Mouse (Mus musculus) heart, embryonic 11.5 days (tissue): Measurements from ENCODE around the gene Gdf15. TPM values are rescaled to one million over a fixed set of nuclear protein-coding genes. Genes with fewer than 3 reads are reported as not detected.

Experiments used
- ATAC-seq: fragments of 200-750 bp; cut with Nextera tagmentation; replicated peaks from 2 replicates; pipeline ENCODE4 v1.8.0; 2017; ENCODE audit warnings: moderate library complexity; ENCODE audit not compliant: insufficient number of reproducible peaks, low FRiP score, low TSS enrichment
- H3K27ac ChIP-seq: fragments of 300-500 bp; sonication (generic); 2 replicates; pipeline ENCODE4 v1.5.1; 2014; ENCODE audit warnings: mild to moderate bottlenecking, low read depth, low read length
- H3K27me3 ChIP-seq: fragments of 300-500 bp; sonication (generic); 2 replicates; pipeline ENCODE4 v1.6.1; 2014; ENCODE audit warnings: mild to moderate bottlenecking, low read length, mixed read lengths; ENCODE audit not compliant: control insufficient read depth, insufficient read depth
- H3K36me3 ChIP-seq: fragments of 300-500 bp; sonication (generic); 2 replicates; pipeline ENCODE4 v1.6.1; 2014; ENCODE audit warnings: mild to moderate bottlenecking, low read length, moderate library complexity, mixed read lengths; ENCODE audit not compliant: control insufficient read depth, insufficient read depth
- H3K4me1 ChIP-seq: fragments of 300-500 bp; sonication (generic); 2 replicates; pipeline ENCODE4 v1.6.1; 2014; ENCODE audit warnings: low read length; ENCODE audit not compliant: control insufficient read depth, insufficient read depth
- H3K4me2 ChIP-seq: fragments of 300-500 bp; sonication (generic); 2 replicates; pipeline ENCODE4 v1.6.1; 2014; ENCODE audit warnings: mild to moderate bottlenecking, moderate library complexity
- H3K4me3 ChIP-seq: fragments of 300-500 bp; sonication (generic); 2 replicates; pipeline ENCODE4 v1.5.1; 2014; ENCODE audit warnings: low read depth, low read length
- H3K9ac ChIP-seq: fragments of 300-500 bp; sonication (generic); 2 replicates; pipeline ENCODE4 v1.6.1; 2014; ENCODE audit warnings: mild to moderate bottlenecking, low read depth, low read length, moderate library complexity
- H3K9me3 ChIP-seq: fragments of 300-500 bp; sonication (generic); replicated peaks from 2 replicates; pipeline ENCODE4 v1.6.1; 2016; ENCODE audit warnings: low read length; ENCODE audit not compliant: control insufficient read depth
- WGBS: fragments of 180-500 bp; shearing (Covaris S2); extraction: QIAGEN DNeasy Blood & Tissue Kit; methylation state at CpG from one replicate; pipeline ENCODE4 v1.1.7; 2014; ENCODE audit not compliant: insufficient replicate concordance; 5-methylcytosine and 5-hydroxymethylcytosine counted together
- polyA plus RNA-seq: library from polyadenylated mRNA; unstranded; fragments of >200 nt; fragmentation: Nextera tagmentation; extraction: Ambion mirVana; gene quantifications from 2 replicates; pipeline ENCODE4 v1.2.1, GENCODE M21; 2014

Gene Gdf15
- 0.26 and 0.37 TPM in 2 replicates for polyA plus RNA-seq

GRCm38 (mm10) chr8:70632346-70632892, at the start of gene Gdf15:
Gdf15 (minus strand) TSS chr8:70632456.
- H3K27me3 ChIP-seq: peaks cover 13% of the 10 kb centered on the region
- ATAC-seq: no peak
- peaks cover 34% of the 10 kb centered on the region for H3K4me1 ChIP-seq
- H3K9me3 ChIP-seq: no peaks in the 10 kb centered on the region
- no peak within 1 kb of the TSS for H3K27ac ChIP-seq
- WGBS: 73% methylated on average over 6 of the region's 6 CpGs
- no peaks in the 10 kb centered on the region for H3K36me3 ChIP-seq
- H3K4me2 ChIP-seq: peak within 1 kb of the TSS; percentile 31
- 0 out of 2 replicates have a peak within 1 kb of the TSS, but pooled peaks have one; percentile 34 for H3K9ac ChIP-seq
- H3K4me3 ChIP-seq: 0 out of 2 replicates have a peak within 1 kb of the TSS, but pooled peaks have one; percentile 5

GRCm38 (mm10) chr8:70681410-70681809, 49.2 kb upstream of the Gdf15 start:
- Histone ChIP-seq H3K4me1 (peaks cover 14% of the 10 kb centered on the region), H3K9ac (no peak overlapping the region), H3K4me3 (no peak overlapping the region), H3K36me3 (peaks cover 12% of the 10 kb centered on the region), H3K27ac (no peak overlapping the region; the same call in 1 of the 2 replicates), H3K9me3 (no peaks in the 10 kb centered on the region), H3K27me3 (no peaks in the 10 kb centered on the region), H3K4me2 (no peak overlapping the region)
- no peak for ATAC-seq
- 67% methylated on average over 3 of the region's 3 CpGs for WGBS

GRCm38 (mm10) chr8:70680039-70680438, 47.8 kb upstream of the Gdf15 start:
- H3K27me3 ChIP-seq: no peaks in the 10 kb centered on the region
- peaks cover 17% of the 10 kb centered on the region for H3K4me1 ChIP-seq
- H3K27ac ChIP-seq: no peak overlapping the region
- 85% methylated on average over 3 of the region's 3 CpGs for WGBS
- H3K36me3 ChIP-seq: peaks cover 12% of the 10 kb centered on the region
- H3K4me3 ChIP-seq: no peak overlapping the region
- no peaks in the 10 kb centered on the region for H3K9me3 ChIP-seq
- no peak for ATAC-seq
- H3K4me2 ChIP-seq: no peak overlapping the region
- no peak overlapping the region for H3K9ac ChIP-seq

- no peak for ATAC-seq
- no peaks in the 10 kb centered on the region for H3K27me3 ChIP-seq
- 92% methylated on average over 4 of the region's 4 CpGs for WGBS
- H3K4me1 ChIP-seq: peaks cover 23% of the 10 kb centered on the region
- no peak overlapping the region for H3K4me3 ChIP-seq
- H3K4me2 ChIP-seq: no peak overlapping the region
- H3K9ac ChIP-seq: peak overlapping the region; percentile 22; the same call in 1 of the 2 replicates
- H3K9me3 ChIP-seq: no peaks in the 10 kb centered on the region
- peaks cover 12% of the 10 kb centered on the region for H3K36me3 ChIP-seq
- no peak overlapping the region for H3K27ac ChIP-seq
These were observed 47.1 kb upstream of the Gdf15 start for GRCm38 (mm10) chr8:70679404-70679803.

- Histone ChIP-seq H3K4me2 (no peak overlapping the region), H3K4me3 (no peak overlapping the region), H3K27ac (no peak overlapping the region), H3K9ac (no peak overlapping the region), H3K27me3 (no peaks in the 10 kb centered on the region), H3K4me1 (peaks cover 29% of the 10 kb centered on the region), H3K9me3 (no peaks in the 10 kb centered on the region), H3K36me3 (peaks cover 12% of the 10 kb centered on the region)
- ATAC-seq: no peak
These were observed 46.4 kb upstream of the Gdf15 start for GRCm38 (mm10) chr8:70678679-70679078.

GRCm38 (mm10) chr8:70677451-70678080, 45.3 kb upstream of the Gdf15 start:
- Histone ChIP-seq H3K27ac (no peak overlapping the region), H3K4me3 (no peak overlapping the region), H3K9ac (no peak overlapping the region), H3K4me2 (no peak overlapping the region), H3K27me3 (no peaks in the 10 kb centered on the region), H3K4me1 (peaks cover 26% of the 10 kb centered on the region), H3K36me3 (peaks cover 12% of the 10 kb centered on the region), H3K9me3 (no peaks in the 10 kb centered on the region)
- WGBS: 90% methylated on average over 15 of the region's 15 CpGs
- no peak for ATAC-seq

GRCm38 (mm10) chr8:70675336-70675735, 43.1 kb upstream of the Gdf15 start:
- H3K4me3 ChIP-seq: no peak overlapping the region
- no peak overlapping the region for H3K9ac ChIP-seq
- H3K27ac ChIP-seq: no peak overlapping the region
- H3K9me3 ChIP-seq: no peaks in the 10 kb centered on the region
- H3K4me1 ChIP-seq: peaks cover 17% of the 10 kb centered on the region
- peaks cover 12% of the 10 kb centered on the region for H3K36me3 ChIP-seq
- H3K27me3 ChIP-seq: no peaks in the 10 kb centered on the region
- WGBS: 64% methylated on average over 1 of the region's 1 CpGs
- no peak overlapping the region for H3K4me2 ChIP-seq
- no peak for ATAC-seq

GRCm38 (mm10) chr8:70674716-70675115, 42.5 kb upstream of the Gdf15 start:
- H3K36me3 ChIP-seq: peaks cover 12% of the 10 kb centered on the region
- peak overlapping the region; percentile 41; the same call in 1 of the 2 replicates for H3K27ac ChIP-seq
- H3K4me3 ChIP-seq: no peak overlapping the region; the same call in 1 of the 2 replicates
- no peaks in the 10 kb centered on the region for H3K27me3 ChIP-seq
- H3K4me2 ChIP-seq: peak overlapping the region; percentile 79
- H3K9ac ChIP-seq: peak overlapping the region; percentile 84; the same call in 1 of the 2 replicates
- ATAC-seq: no peak
- peaks cover 17% of the 10 kb centered on the region for H3K4me1 ChIP-seq
- no peaks in the 10 kb centered on the region for H3K9me3 ChIP-seq
- 79% methylated on average over 4 of the region's 4 CpGs for WGBS

- Histone ChIP-seq H3K36me3 (peaks cover 8% of the 10 kb centered on the region), H3K4me2 (peak overlapping the region; percentile 79), H3K4me1 (peaks cover 17% of the 10 kb centered on the region), H3K27me3 (no peaks in the 10 kb centered on the region), H3K4me3 (peak overlapping the region; percentile 74), H3K9me3 (no peaks in the 10 kb centered on the region), H3K9ac (peak overlapping the region; percentile 84), H3K27ac (peak overlapping the region; percentile 96)
- WGBS: 79% methylated on average over 3 of the region's 3 CpGs
- ATAC-seq: no peak
These were observed 41.9 kb upstream of the Gdf15 start for GRCm38 (mm10) chr8:70674109-70674508.
